Mouse (Mus musculus): ENCODE measurements around the gene Mical2.

Gene Mical2

GRCm38 (mm10) chr7:112454380-112454779 is 228.7 kb downstream of the Mical2 start:
- DNase-seq (ENCODE audit: low spot score in 2 of 2) = no peak

- DNase-seq (ENCODE audit: low spot score in 2 of 2) = no peak
Measured at GRCm38 (mm10) chr7:112454951-112455350, 229.3 kb downstream of the Mical2 start.

- DNase-seq (ENCODE audit: low spot score in 2 of 2) = no peak
Measured at GRCm38 (mm10) chr7:112455566-112456110, 230.0 kb downstream of the Mical2 start.

GRCm38 (mm10) chr7:112457373-112457772 is 231.7 kb downstream of the Mical2 start:
- no peak for DNase-seq (ENCODE audit: low spot score in 2 of 2)

GRCm38 (mm10) chr7:112457920-112458319 is 232.3 kb downstream of the Mical2 start:
- no peak for DNase-seq (ENCODE audit: low spot score in 2 of 2)

GRCm38 (mm10) chr7:112458440-112458839 is 232.8 kb downstream of the Mical2 start:
- no peak for DNase-seq (ENCODE audit: low spot score in 2 of 2)

All from spleen, postnatal 14 days (tissue).